Mouse (Mus musculus): Measurements from ENCODE around the gene Elmo2.
A peak's percentile ranks its signal among the peaks of the same experiment; 100 is the strongest.

The Elmo2 gene

GRCm38 (mm10) chr2:165326304-165327190 lies at the start of gene Elmo2:
TSS of gene Elmo2 (minus strand) at chr2:165326479.
- DNase-seq (ENCODE audit: low spot score in 2 of 2) = peak; percentile 98

- DNase-seq (ENCODE audit: low spot score in 2 of 2) = no peak
Observed at GRCm38 (mm10) chr2:165376001-165376400, 49.7 kb upstream of the Elmo2 start.

GRCm38 (mm10) chr2:165375478-165375877 lies 49.2 kb upstream of the Elmo2 start:
- DNase-seq (ENCODE audit: low spot score in 2 of 2) = no peak

GRCm38 (mm10) chr2:165371066-165371465 lies 44.8 kb upstream of the Elmo2 start:
- no peak for DNase-seq (ENCODE audit: low spot score in 2 of 2)

- no peak for DNase-seq (ENCODE audit: low spot score in 2 of 2)
Observed at GRCm38 (mm10) chr2:165370348-165370747, 44.1 kb upstream of the Elmo2 start.

- DNase-seq (ENCODE audit: low spot score in 2 of 2) = no peak
Observed at GRCm38 (mm10) chr2:165368496-165368895, 42.2 kb upstream of the Elmo2 start, which contains the start of gene Zfp663. TSS of gene Zfp663 (minus strand) at chr2:165368729.

- DNase-seq (ENCODE audit: low spot score in 2 of 2) = no peak
Observed at GRCm38 (mm10) chr2:165367868-165368439, 41.7 kb upstream of the Elmo2 start.

GRCm38 (mm10) chr2:165367047-165367520 lies 40.8 kb upstream of the Elmo2 start:
- no peak for DNase-seq (ENCODE audit: low spot score in 2 of 2)

- peak in 1 of 2 experiments; percentile 56 for DNase-seq (ENCODE audit: low spot score in 2 of 2)
Observed at GRCm38 (mm10) chr2:165364334-165365091, 38.2 kb upstream of the Elmo2 start.

- DNase-seq (ENCODE audit: low spot score in 2 of 2) = no peak
Observed at GRCm38 (mm10) chr2:165363282-165363681, 37.0 kb upstream of the Elmo2 start.

- DNase-seq (ENCODE audit: low spot score in 2 of 2) = peak in 1 of 2 experiments; percentile 35
Observed at GRCm38 (mm10) chr2:165360861-165361260, 34.6 kb upstream of the Elmo2 start.

GRCm38 (mm10) chr2:165351828-165352513 lies 25.7 kb upstream of the Elmo2 start:
- DNase-seq (ENCODE audit: low spot score in 2 of 2) = no peak

- no peak for DNase-seq (ENCODE audit: low spot score in 2 of 2)
Observed at GRCm38 (mm10) chr2:165349466-165349865, 23.2 kb upstream of the Elmo2 start.

GRCm38 (mm10) chr2:165346180-165346579 lies 19.9 kb upstream of the Elmo2 start:
- no peak for DNase-seq (ENCODE audit: low spot score in 2 of 2)

GRCm38 (mm10) chr2:165337191-165337590 lies 10.9 kb upstream of the Elmo2 start:
- DNase-seq (ENCODE audit: low spot score in 2 of 2) = no peak

GRCm38 (mm10) chr2:165332610-165333210 lies 6.4 kb upstream of the Elmo2 start:
- DNase-seq (ENCODE audit: low spot score in 2 of 2) = no peak

- no peak for DNase-seq (ENCODE audit: low spot score in 2 of 2)
Observed at GRCm38 (mm10) chr2:165329703-165330102, 3.4 kb upstream of the Elmo2 start.

- no peak for DNase-seq (ENCODE audit: low spot score in 2 of 2)
Observed at GRCm38 (mm10) chr2:165328746-165329145, 2.5 kb upstream of the Elmo2 start.

- no peak for DNase-seq (ENCODE audit: low spot score in 2 of 2)
Observed at GRCm38 (mm10) chr2:165327386-165327785, 1.1 kb upstream of the Elmo2 start.

GRCm38 (mm10) chr2:165325521-165326303 lies 567 bp downstream of the Elmo2 start:
- no peak for DNase-seq (ENCODE audit: low spot score in 2 of 2)

All from frontal cortex, postnatal 14 days (tissue).